Mouse (Mus musculus) C2C12 (cell line): ENCODE data around the gene Mrps24. TPM values are rescaled to one million over a fixed set of nuclear protein-coding genes. Genes with fewer than 3 reads are reported as not detected.

Experiments
- H3K27me3 ChIP-seq: one replicate; pipeline ENCODE4 v1.6.1; 2011; ENCODE audit not compliant: control insufficient read depth, insufficient read depth, insufficient read length
- H3K36me3 ChIP-seq: one replicate; pipeline ENCODE4 v1.6.1; 2011; ENCODE audit not compliant: control insufficient read depth, insufficient read depth
- H3K4me3 ChIP-seq: one replicate; pipeline ENCODE4 v1.5.1; 2011; ENCODE audit warnings: mild to moderate bottlenecking, control low read depth; ENCODE audit not compliant: poor library complexity, insufficient read depth, severe bottlenecking
- H3K79me2 ChIP-seq: one replicate; pipeline ENCODE4 v1.6.1; 2011; ENCODE audit not compliant: control insufficient read depth, insufficient read depth
- H3K79me3 ChIP-seq: one replicate; pipeline ENCODE4 v1.6.1; 2011; ENCODE audit warnings: low read depth, control low read depth
- H3ac ChIP-seq: one replicate; pipeline ENCODE3; 2011; ENCODE audit warnings: low read depth; ENCODE audit not compliant: control insufficient read depth, insufficient read length
- CEBPB ChIP-seq: IDR thresholded peaks from one replicate; pipeline ENCODE4 v1.6.1; 2011; ENCODE audit warnings: low read depth, mild to moderate bottlenecking, control low read depth, moderate library complexity
- CTCF ChIP-seq: IDR thresholded peaks from one replicate; pipeline ENCODE4 v1.5.1; 2011; ENCODE audit not compliant: control insufficient read depth, insufficient read depth, insufficient read length
- FOSL1 ChIP-seq: IDR thresholded peaks from one replicate; pipeline ENCODE4 v1.8.0; 2011; ENCODE audit warnings: mild to moderate bottlenecking, low read length; ENCODE audit not compliant: poor library complexity, insufficient read depth, severe bottlenecking
- MAX ChIP-seq: IDR thresholded peaks from one replicate; pipeline ENCODE4 v1.6.1; 2011; ENCODE audit warnings: mild to moderate bottlenecking, control low read depth
- MYOD1 ChIP-seq: IDR thresholded peaks from one replicate; pipeline ENCODE4 v1.6.1; 2011; ENCODE audit warnings: low read depth; ENCODE audit not compliant: control insufficient read depth, insufficient read length
- MYOG ChIP-seq: IDR thresholded peaks from one replicate; pipeline ENCODE4 v1.6.1; 2011; ENCODE audit not compliant: control insufficient read depth, insufficient read length; ENCODE audit errors: extremely low read depth
- USF1 ChIP-seq: IDR thresholded peaks from one replicate; pipeline ENCODE4 v1.6.1; 2011; ENCODE audit warnings: low read depth, mild to moderate bottlenecking, control low read depth, moderate library complexity
- polyA plus RNA-seq: library from polyadenylated mRNA; unstranded; fragments of >200 nt; fragmentation: generic; extraction: Trizol; gene quantifications from one replicate; pipeline ENCODE4 v1.2.1, GENCODE M21; 2012; ENCODE audit warnings: missing spikeins

Gene Mrps24
- polyA plus RNA-seq, 1 experiment, result 150 TPM

DNA sequence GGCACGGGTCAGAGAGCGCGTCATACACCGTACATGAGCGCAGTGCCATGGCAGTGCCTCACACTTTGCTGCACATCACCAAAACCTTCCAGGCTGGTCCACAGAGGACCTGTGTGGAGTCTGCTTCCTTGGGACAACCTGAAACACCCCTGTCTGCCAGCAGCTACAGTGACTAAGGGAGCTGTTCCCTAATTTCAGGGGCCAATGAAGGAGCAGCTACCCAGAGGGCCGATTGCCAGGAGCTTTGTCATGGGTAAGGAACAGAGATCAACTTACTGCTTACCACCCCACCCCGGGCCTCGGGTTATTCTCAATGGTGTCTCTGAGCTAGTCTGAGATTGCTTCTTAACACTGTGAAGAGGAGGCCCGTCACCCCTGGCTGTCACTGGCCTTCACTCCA lies 301 bp downstream of the Mrps24 start:
- TF ChIP-seq CEBPB, result no peak
- TF ChIP-seq USF1, result no peak
- no peak for TF ChIP-seq MYOG
- TF ChIP-seq MAX, result no peak
- TF ChIP-seq FOSL1, result no peak
- TF ChIP-seq CTCF, result no peak
- TF ChIP-seq MYOD1, result no peak
- no peak overlapping the region for H3K4me3 ChIP-seq
- H3K36me3 ChIP-seq, result peaks cover 58% of the 10 kb centered on the region
- H3K79me3 ChIP-seq, result no peaks in the 10 kb centered on the region
- no peaks in the 10 kb centered on the region for H3K27me3 ChIP-seq
- no peaks in the 10 kb centered on the region for H3K79me2 ChIP-seq
- H3ac ChIP-seq, result no peak overlapping the region

DNA sequence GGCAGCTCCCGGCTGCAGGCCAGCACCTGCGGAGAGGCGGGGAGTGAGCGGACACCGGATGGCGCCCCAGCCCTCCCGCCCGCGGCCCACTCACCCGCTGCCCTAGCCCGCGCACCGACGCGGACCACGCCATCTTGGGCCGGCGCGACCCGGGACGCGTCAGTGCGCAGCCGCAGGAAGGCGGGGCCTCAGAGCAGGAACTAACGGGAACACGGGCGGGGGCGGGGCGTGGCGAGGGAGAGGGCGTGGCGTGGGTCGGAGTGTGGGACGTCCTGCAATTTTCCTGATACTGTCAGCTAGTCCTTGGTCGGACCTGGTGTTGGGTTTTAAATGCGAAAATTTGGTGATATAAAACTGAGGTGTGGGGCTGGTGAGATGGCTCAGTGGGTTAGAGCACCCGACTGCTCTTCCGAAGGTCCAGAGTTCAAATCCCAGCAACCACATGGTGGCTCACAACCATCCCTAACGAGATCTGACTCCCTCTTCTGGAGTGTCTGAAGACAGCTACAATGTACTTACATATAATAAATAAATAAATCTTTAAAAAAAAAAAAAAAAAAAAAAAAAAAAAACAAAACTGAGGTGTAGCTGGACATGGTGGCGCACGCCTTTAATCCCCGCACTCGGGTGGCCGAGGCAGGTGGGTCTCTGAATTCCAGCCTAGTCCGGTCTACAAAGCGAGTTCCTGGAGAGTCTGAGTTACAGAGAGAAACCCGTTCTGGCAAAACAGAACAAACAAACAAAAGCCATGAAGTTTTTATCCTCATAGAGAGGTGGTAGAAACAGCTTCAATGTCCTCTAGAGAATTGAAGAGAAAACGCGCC lies 7.7 kb downstream of the Mrps24 start:
- Histone ChIP-seq H3K4me3 (peak overlapping the region; percentile 95), H3K79me2 (peaks cover 29% of the 10 kb centered on the region), H3K79me3 (peaks cover 16% of the 10 kb centered on the region), H3K27me3 (no peaks in the 10 kb centered on the region), H3ac (peak overlapping the region; percentile 98), H3K36me3 (peaks cover 6% of the 10 kb centered on the region)
- no peak for TF ChIP-seq CTCF
- TF ChIP-seq MYOG, result no peak
- no peak for TF ChIP-seq FOSL1
- no peak for TF ChIP-seq USF1

DNA sequence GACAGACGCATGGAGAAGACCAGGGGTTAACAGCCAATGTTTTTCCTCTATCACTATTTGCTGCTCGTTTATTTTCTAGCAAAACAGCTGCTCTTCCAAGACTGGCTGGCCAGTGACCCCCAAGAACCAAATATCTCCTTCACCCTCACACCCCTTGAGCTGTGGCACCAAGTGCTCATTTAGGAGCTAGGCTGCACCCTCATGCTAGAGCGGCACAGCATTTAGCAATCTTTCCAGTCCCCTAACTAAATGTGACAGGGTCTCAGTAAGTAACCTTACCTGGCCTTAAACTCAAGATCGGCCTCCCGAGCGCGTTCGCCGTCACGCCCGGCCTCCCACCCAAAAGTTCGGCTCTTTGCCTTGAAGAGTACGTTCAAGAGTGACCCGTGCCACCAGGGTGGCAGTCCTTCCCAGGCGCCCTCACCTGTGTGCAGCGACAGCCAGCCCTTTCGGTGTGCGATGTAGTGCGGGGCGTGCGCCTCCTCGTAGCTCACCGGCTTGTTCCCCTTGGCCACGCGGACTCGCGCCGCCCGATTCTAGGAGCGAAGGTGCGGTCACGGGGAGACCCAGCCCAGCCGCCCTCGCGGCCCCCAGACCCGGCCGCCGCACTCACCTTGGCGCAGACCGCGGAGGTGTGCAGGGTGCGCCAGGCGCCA lies 8.5 kb downstream of the Mrps24 start:
- Histone ChIP-seq H3K79me3 (peaks cover 16% of the 10 kb centered on the region), H3K27me3 (no peaks in the 10 kb centered on the region), H3K36me3 (peaks cover 6% of the 10 kb centered on the region), H3K4me3 (peak overlapping the region; percentile 95), H3ac (peak overlapping the region; percentile 98), H3K79me2 (peaks cover 29% of the 10 kb centered on the region)
- TF ChIP-seq CTCF, result no peak
- no peak for TF ChIP-seq USF1
- TF ChIP-seq MYOD1, result no peak
- TF ChIP-seq CEBPB, result no peak
- TF ChIP-seq FOSL1, result no peak
- no peak for TF ChIP-seq MAX
- TF ChIP-seq MYOG, result no peak

DNA sequence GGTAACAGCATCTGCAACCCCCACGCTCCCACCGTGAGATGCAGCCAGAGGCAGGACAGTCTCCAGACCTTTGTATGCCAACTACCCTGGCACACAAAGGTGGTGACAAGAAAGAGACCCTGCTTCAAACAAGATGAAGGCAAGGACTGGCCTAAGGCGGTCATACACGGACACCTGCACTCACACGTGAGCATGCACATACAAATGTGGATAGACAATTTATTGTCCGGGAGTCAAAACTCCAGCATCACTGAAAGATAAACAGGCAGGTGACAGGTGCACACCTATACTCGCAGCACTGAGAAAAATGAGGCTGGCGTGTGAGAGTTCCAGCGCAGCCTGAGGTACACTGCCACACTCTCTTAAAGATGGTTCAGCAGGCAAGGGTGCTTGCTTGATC lies 9.5 kb downstream of the Mrps24 start:
- Histone ChIP-seq H3K79me3 (peaks cover 16% of the 10 kb centered on the region), H3K79me2 (peaks cover 29% of the 10 kb centered on the region), H3K36me3 (peaks cover 6% of the 10 kb centered on the region), H3K4me3 (no peak overlapping the region), H3ac (no peak overlapping the region), H3K27me3 (no peaks in the 10 kb centered on the region)
- TF ChIP-seq CEBPB, result no peak
- TF ChIP-seq MYOD1, result no peak

DNA sequence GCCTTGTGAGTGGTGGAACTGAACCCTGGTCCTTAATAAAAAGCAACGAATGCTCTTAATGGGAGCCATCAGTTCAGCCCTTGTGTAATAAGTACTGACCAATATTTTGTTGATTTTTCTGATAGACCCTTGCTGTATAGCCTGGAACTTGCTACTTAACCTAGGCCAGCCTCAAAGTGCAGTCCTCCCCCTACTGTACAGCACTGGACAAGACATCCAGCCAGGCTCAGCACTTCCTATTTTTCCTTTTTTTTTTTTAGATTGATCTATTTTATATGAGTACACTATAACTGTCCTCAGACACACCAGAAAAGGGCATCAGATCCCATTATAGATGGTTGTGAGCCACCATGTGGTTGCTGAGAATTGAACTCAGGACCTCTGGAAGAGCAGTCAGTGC lies 12.1 kb downstream of the Mrps24 start:
- TF ChIP-seq MYOG, result no peak
- TF ChIP-seq FOSL1, result no peak
- no peak for TF ChIP-seq CTCF
- Histone ChIP-seq H3K36me3 (peaks cover 6% of the 10 kb centered on the region), H3K79me3 (peaks cover 16% of the 10 kb centered on the region), H3ac (no peak overlapping the region), H3K4me3 (no peak overlapping the region), H3K27me3 (no peaks in the 10 kb centered on the region), H3K79me2 (peaks cover 29% of the 10 kb centered on the region)

DNA sequence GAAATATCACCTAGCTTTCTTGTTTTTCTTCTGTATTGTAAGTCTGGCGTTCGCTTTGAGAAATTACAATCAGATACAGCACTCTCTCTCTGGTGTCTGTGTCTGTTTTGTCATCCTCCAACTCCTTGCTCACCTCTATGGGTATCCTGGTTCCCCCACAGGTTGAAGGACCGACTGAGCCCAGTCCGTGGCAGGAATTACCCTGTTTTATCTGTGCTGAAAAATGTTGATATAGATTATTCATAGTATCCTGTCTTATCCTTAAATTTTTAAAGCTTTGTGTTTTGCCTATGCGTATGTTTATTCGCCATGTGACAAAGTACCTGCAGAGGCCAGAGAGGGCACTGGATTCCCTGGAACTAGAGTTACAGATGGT lies 12.5 kb downstream of the Mrps24 start:
- H3K36me3 ChIP-seq, result peaks cover 6% of the 10 kb centered on the region
- no peak overlapping the region for H3ac ChIP-seq
- peaks cover 16% of the 10 kb centered on the region for H3K79me3 ChIP-seq
- no peaks in the 10 kb centered on the region for H3K27me3 ChIP-seq
- TF ChIP-seq MAX, result no peak
- no peak for TF ChIP-seq CEBPB
- TF ChIP-seq USF1, result no peak
- TF ChIP-seq MYOD1, result no peak
- no peak for TF ChIP-seq FOSL1
- TF ChIP-seq MYOG, result no peak
- no peak for TF ChIP-seq CTCF
- no peak overlapping the region for H3K4me3 ChIP-seq
- peaks cover 29% of the 10 kb centered on the region for H3K79me2 ChIP-seq
